8 mouse cellular contexts compared by ENCODE assay signal in the genomic region with DNA sequence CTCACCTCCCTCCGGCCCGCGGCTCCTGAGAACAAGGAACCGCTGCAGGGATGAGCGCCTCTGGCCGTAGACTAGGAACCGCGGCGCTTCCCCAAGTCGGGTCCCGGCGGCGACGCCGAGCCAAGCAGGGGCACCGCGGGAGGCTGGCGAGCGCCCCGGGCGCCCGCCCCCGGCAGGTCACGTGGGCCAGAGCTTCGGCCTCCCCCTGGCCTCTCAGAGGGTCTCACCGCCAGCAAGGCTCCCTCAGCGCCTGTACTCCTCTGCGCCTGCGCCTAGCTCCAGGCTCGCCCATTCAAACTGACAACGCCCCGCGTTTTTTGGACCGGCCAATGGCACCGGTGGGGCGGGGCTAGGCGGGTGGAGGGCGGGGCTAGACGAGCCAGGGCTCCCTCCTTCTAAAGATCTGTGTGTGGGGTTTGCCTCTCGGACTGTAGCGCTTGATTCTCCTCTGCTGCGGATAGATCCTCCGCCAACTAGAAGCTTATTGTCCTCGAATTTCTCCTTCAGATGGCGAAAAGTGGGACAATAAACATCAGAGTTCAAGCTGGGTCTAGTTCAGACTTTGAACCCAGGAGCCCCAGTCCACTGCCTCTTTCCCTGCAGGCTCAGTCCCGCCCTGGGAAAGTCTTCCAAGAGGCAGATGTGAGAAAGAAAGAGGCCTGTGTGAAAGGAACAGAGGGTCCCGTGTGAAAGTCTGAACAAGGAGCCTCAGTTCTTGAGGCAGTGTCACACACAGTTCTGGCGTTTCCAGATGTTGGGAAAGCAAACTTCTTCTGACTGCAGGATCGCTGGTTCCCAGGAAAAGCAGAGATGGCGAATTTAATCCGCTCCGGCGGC. TPM values are rescaled to one million over a fixed set of nuclear protein-coding genes. Genes with fewer than 3 reads are reported as not detected.
A peak's percentile ranks its signal among the peaks of the same experiment; 100 is the strongest.
DNase-seq lines count a peak whose midpoint lies in the region; ATAC-seq and TF ChIP-seq lines count a peak whose summit lies in the region.

A gene (minus strand): TSS at position 274 of the 837 bp plus-strand sequence.

- peak within 1 kb of the TSS; percentile 53 for H3K4me2 ChIP-seq in forebrain, embryonic 15.5 days (replicated peaks)
- peak within 1 kb of the TSS; percentile 77 for H3K4me2 ChIP-seq in lung, embryonic 14.5 days

- H3K27me3 ChIP-seq in forebrain, embryonic 15.5 days = no peaks in the 10 kb centered on the region
- no peaks in the 10 kb centered on the region for H3K27me3 ChIP-seq in lung, embryonic 14.5 days (ENCODE audit: insufficient read depth, low read length)
- H3K27me3 ChIP-seq in thymus, adult 2 months (ENCODE audit: control insufficient read depth, insufficient read depth, low read length) = no peaks in the 10 kb centered on the region

- ATAC-seq in forebrain, embryonic 15.5 days (replicated peaks) = peak; percentile 99
- peak; percentile 98 for ATAC-seq in lung, embryonic 14.5 days (ENCODE audit: insufficient read depth)

- H3K36me3 ChIP-seq in forebrain, embryonic 15.5 days = no peaks in the 10 kb centered on the region
- no peaks in the 10 kb centered on the region for H3K36me3 ChIP-seq in lung, embryonic 14.5 days (ENCODE audit: insufficient read depth)
- H3K36me3 ChIP-seq in thymus, adult 2 months (ENCODE audit: control insufficient read depth, insufficient read depth, low read length) = no peaks in the 10 kb centered on the region

- peak; percentile 57; the same call in 1 of the 2 replicates for TF ChIP-seq POLR2A in olfactory bulb, adult 2 months (IDR thresholded peaks at IDR 0.05; ENCODE audit: insufficient read depth, low read depth, low read length)
- peak; percentile 64; the same call in 1 of the 2 replicates for TF ChIP-seq POLR2A in thymus, adult 2 months (IDR thresholded peaks at IDR 0.05; ENCODE audit: control insufficient read depth, extremely low read depth, insufficient read depth, low read length, poor library complexity)

- intact Hi-C loops in heart, postnatal 36 days (cut with DNase I) = loop anchor here (1.0 kb wide), 1 partner anchor 49 kb away; no protein-coding TSS in a partner anchor

- no peaks in the 10 kb centered on the region for H3K9me3 ChIP-seq in forebrain, embryonic 15.5 days
- no peaks in the 10 kb centered on the region for H3K9me3 ChIP-seq in lung, embryonic 14.5 days (ENCODE audit: low read depth, low read length)

- H3K4me1 ChIP-seq in forebrain, embryonic 15.5 days = peaks cover 24% of the 10 kb centered on the region
- peaks cover 10% of the 10 kb centered on the region; the same call in 1 of the 2 replicates for H3K4me1 ChIP-seq in lung, embryonic 14.5 days (ENCODE audit: insufficient read depth)
- H3K4me1 ChIP-seq in olfactory bulb, adult 2 months (ENCODE audit: control insufficient read depth, insufficient read depth, low read length) = peaks cover 3% of the 10 kb centered on the region
- peaks cover 12% of the 10 kb centered on the region for H3K4me1 ChIP-seq in thymus, adult 2 months (replicated peaks; ENCODE audit: control insufficient read depth, insufficient read depth, low read length)

- peak within 1 kb of the TSS; percentile 87 for H3K27ac ChIP-seq in forebrain, embryonic 15.5 days (replicated peaks)
- H3K27ac ChIP-seq in layer of hippocampus, adult 2 months = peak within 1 kb of the TSS; percentile 83
- H3K27ac ChIP-seq in lung, embryonic 14.5 days (ENCODE audit: low read depth) = peak within 1 kb of the TSS; percentile 88
- no peak within 1 kb of the TSS for H3K27ac ChIP-seq in olfactory bulb, adult 2 months (ENCODE audit: insufficient read depth, low read depth, low read length)
- no peak within 1 kb of the TSS for H3K27ac ChIP-seq in thymus, adult 2 months (ENCODE audit: control insufficient read depth, insufficient read depth, low read length)

- H3K9ac ChIP-seq in forebrain, embryonic 15.5 days (replicated peaks) = peak within 1 kb of the TSS; percentile 80
- H3K9ac ChIP-seq in lung, embryonic 14.5 days = peak within 1 kb of the TSS; percentile 85

- H3K4me3 ChIP-seq in forebrain, embryonic 15.5 days = peak within 1 kb of the TSS; percentile 75
- peak within 1 kb of the TSS; percentile 86 for H3K4me3 ChIP-seq in layer of hippocampus, adult 2 months
- peak within 1 kb of the TSS; percentile 75 for H3K4me3 ChIP-seq in lung, embryonic 14.5 days (ENCODE audit: low read depth, low read length)
- peak within 1 kb of the TSS; percentile 67 for H3K4me3 ChIP-seq in olfactory bulb, adult 2 months (ENCODE audit: insufficient read depth, low read depth, low read length)
- peak within 1 kb of the TSS; percentile 89 for H3K4me3 ChIP-seq in thymus, adult 2 months (ENCODE audit: control insufficient read depth, insufficient read depth, low read length)

- TF ChIP-seq CTCF in layer of hippocampus, adult 2 months (conservative IDR thresholded peaks at IDR 0.05) = no peak
- no peak for TF ChIP-seq CTCF in lung, embryonic 14.5 days (IDR thresholded peaks at IDR 0.05; ENCODE audit: low read depth)
- TF ChIP-seq CTCF in olfactory bulb, adult 2 months (IDR thresholded peaks at IDR 0.05; ENCODE audit: insufficient read depth, low read depth, low read length) = no peak
- TF ChIP-seq CTCF in thymus, adult 2 months (IDR thresholded peaks at IDR 0.05; ENCODE audit: borderline replicate concordance, control insufficient read depth, extremely low read depth, insufficient read depth, low read length, poor library complexity) = peak; percentile 67; the same call in 1 of the 2 replicates

- DNase-seq in ES-CJ7 (ENCODE audit: low read depth, low spot score) = peak; percentile 98
- peak; percentile 86 for DNase-seq in cerebellum, adult 11 months
- peak; percentile 94 for DNase-seq in heart, postnatal 36 days
- DNase-seq in layer of hippocampus, adult 2 months (ENCODE audit: low spot score in 2 of 2) = peak; percentile 96
- DNase-seq in lung, embryonic 14.5 days = peak; percentile 99
- peak; percentile 98 for DNase-seq in thymus, adult 2 months

- under 1% methylated on average over 46 of the region's 53 CpGs for WGBS in forebrain, embryonic 15.5 days
- 3% methylated on average over 53 of the region's 53 CpGs for WGBS in lung, embryonic 14.5 days
- WGBS in olfactory bulb, adult 2 months = 1% methylated on average over 53 of the region's 53 CpGs
- 8% methylated on average over 53 of the region's 53 CpGs for WGBS in thymus, adult 2 months

RNA-seq across cellular contexts. Expression of the gene that starts here (rescaled TPM):
- 38.6 and 43.3 TPM in 2 replicates for polyA plus RNA-seq in forebrain, embryonic 15.5 days (2015; fragmentation: Nextera tagmentation; extraction: Ambion mirVana)
- total RNA-seq in heart, postnatal 36 days (2021) = 1 to 10 TPM; 2.0 to 2.5 TPM
- 10 to 100 TPM; 13.3 to 14.1 TPM for total RNA-seq in layer of hippocampus, adult 2 months (2021)
- polyA plus RNA-seq in lung, embryonic 14.5 days (2014; fragmentation: Nextera tagmentation; extraction: Ambion mirVana) = 55.1 and 59.7 TPM in 2 replicates
- polyA plus RNA-seq in olfactory bulb, adult 2 months (2012; ENCODE audit: insufficient read depth, insufficient read length, low replicate concordance, missing spikeins) = not detected in 2 replicates
- 6.2 and 7.8 TPM in 2 replicates for polyA plus RNA-seq in thymus, adult 2 months (2012; rRNA removed)

Comparison
In these comparisons a context has a peak if more than half of its experiments do, and no peak if none do; other contexts are left out.
1. RNA of the gene that starts here (total RNA-seq): 13.3 to 14.1 TPM in layer of hippocampus, adult 2 months; 2.0 to 2.5 TPM in heart, postnatal 36 days; every median in the first group is over 4 times any median in the second.
2. H3K27ac ChIP-seq: peak in forebrain, embryonic 15.5 days (single experiment), layer of hippocampus, adult 2 months (single experiment) and lung, embryonic 14.5 days (single experiment); none in olfactory bulb, adult 2 months (single experiment) and thymus, adult 2 months (single experiment).
3. Peak in every context shown above with its lines, with median percentiles within 50 percentile points of each other: DNase-seq and H3K4me3 ChIP-seq.